Mouse (Mus musculus) thymus, adult 2 months (tissue): ENCODE data around the gene D130043K22Rik. TPM values are rescaled to one million over a fixed set of nuclear protein-coding genes. Genes with fewer than 3 reads are reported as not detected.

Experiments
- DNase-seq: peaks from one replicate; pipeline ENCODE4 v3.0.0; 2021
- H3K27ac ChIP-seq: fragments of 200-500 bp; 2 replicates; pipeline ENCODE4 v1.5.1; 2012; ENCODE audit warnings: low read length, control low read depth; ENCODE audit not compliant: control insufficient read depth, insufficient read depth
- H3K27me3 ChIP-seq: fragments of 200-500 bp; 2 replicates; pipeline ENCODE4 v1.6.1; 2012; ENCODE audit warnings: mild to moderate bottlenecking, low read length, moderate library complexity, mixed read lengths; ENCODE audit not compliant: control insufficient read depth, insufficient read depth
- H3K36me3 ChIP-seq: fragments of 200-500 bp; 2 replicates; pipeline ENCODE4 v1.6.1; 2012; ENCODE audit warnings: mild to moderate bottlenecking, low read length, moderate library complexity; ENCODE audit not compliant: control insufficient read depth, insufficient read depth
- H3K4me1 ChIP-seq: fragments of 200-500 bp; replicated peaks from 2 replicates; pipeline ENCODE4 v1.6.1; 2012; ENCODE audit warnings: low read length; ENCODE audit not compliant: control insufficient read depth, insufficient read depth
- H3K4me3 ChIP-seq: fragments of 200-500 bp; 2 replicates; pipeline ENCODE4 v1.5.1; 2012; ENCODE audit warnings: mild to moderate bottlenecking, low read length, control low read depth, moderate library complexity; ENCODE audit not compliant: control insufficient read depth, insufficient read depth
- CTCF ChIP-seq: fragments of 200-500 bp; IDR thresholded peaks from 2 replicates; pipeline ENCODE4 v1.5.1; 2012; ENCODE audit warnings: mild to moderate bottlenecking, control low read depth, low read length, moderate library complexity, borderline replicate concordance; ENCODE audit not compliant: control insufficient read depth, poor library complexity, insufficient read depth; ENCODE audit errors: extremely low read depth
- POLR2A ChIP-seq: fragments of 200-500 bp; IDR thresholded peaks from 2 replicates; pipeline ENCODE4 v1.6.1; 2012; ENCODE audit warnings: mild to moderate bottlenecking, low read length, control low read depth, moderate library complexity; ENCODE audit not compliant: control insufficient read depth, poor library complexity, insufficient read depth; ENCODE audit errors: extremely low read depth
- WGBS: fragments of 180-500 bp; shearing (Covaris S2); methylation state at CpG from one replicate; pipeline ENCODE4 v1.1.7; 2018; 5-methylcytosine and 5-hydroxymethylcytosine counted together
- polyA plus RNA-seq: library from polyadenylated mRNA; depleted of rRNA; stranded (reverse); fragments of >200 nt; gene quantifications from 2 replicates; pipeline ENCODE4 v1.2.3, GENCODE M21; 2012; rRNA removed

D130043K22Rik gene
- polyA plus RNA-seq, 1 experiment = 0.12 TPM

DNA sequence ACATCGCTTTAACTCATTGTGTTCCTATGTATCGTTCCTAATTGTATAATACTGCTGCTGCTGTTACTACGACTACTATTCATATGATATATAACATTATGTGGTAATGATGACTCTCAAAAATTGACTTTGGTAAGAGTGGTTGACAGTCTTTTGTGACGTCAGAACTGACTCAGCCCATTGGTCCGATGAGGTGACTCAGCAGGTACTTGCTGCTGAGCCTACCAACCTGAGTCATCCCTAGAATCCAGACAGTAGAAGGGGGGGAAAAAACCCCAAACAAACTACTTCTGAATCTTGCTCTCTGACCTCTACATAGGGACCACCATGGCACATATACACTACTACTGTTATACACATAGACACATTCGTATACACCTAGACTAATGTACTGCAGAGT lies 103.9 kb downstream of the D130043K22Rik start:
- 86% methylated on average over 6 of the region's 6 CpGs for WGBS
- TF ChIP-seq CTCF = no peak
- TF ChIP-seq POLR2A = no peak
- H3K27ac ChIP-seq = no peak overlapping the region

More for the DNA sequence above, 103.9 kb downstream of the D130043K22Rik start:
- Histone ChIP-seq H3K4me3 (no peak overlapping the region), H3K36me3 (no peaks in the 10 kb centered on the region), H3K4me1 (no peaks in the 10 kb centered on the region), H3K27me3 (no peaks in the 10 kb centered on the region)
- DNase-seq = no peak

Other genes starting within 250 kb of the D130043K22Rik start
- gene Armh2, start 103.9 kb upstream of the D130043K22Rik start, polyA plus RNA-seq = not detected in 2 replicates
- 10.6 and 11.9 TPM in 2 replicates for gene Gmnn, start 83.2 kb upstream of the D130043K22Rik start, polyA plus RNA-seq
- gene BC005537, start 43.5 kb upstream of the D130043K22Rik start, polyA plus RNA-seq = 48.8 and 53.7 TPM in 2 replicates
- gene Acot13, start 13.6 kb upstream of the D130043K22Rik start, polyA plus RNA-seq = 49.8 and 51.5 TPM in 2 replicates
- gene Tdp2, start 13.5 kb upstream of the D130043K22Rik start, polyA plus RNA-seq = 40.3 and 42.4 TPM in 2 replicates
- gene Aldh5a1, start 92.5 kb downstream of the D130043K22Rik start, polyA plus RNA-seq = 1.3 and 1.4 TPM in 2 replicates
- 0.47 and 1.0 TPM in 2 replicates for gene Gpld1, start 98.0 kb downstream of the D130043K22Rik start, polyA plus RNA-seq
- gene Mrs2, start 175.2 kb downstream of the D130043K22Rik start, polyA plus RNA-seq = 39.1 and 47.1 TPM in 2 replicates
- gene Dcdc2a, start 210.9 kb downstream of the D130043K22Rik start, polyA plus RNA-seq = 0.04 and 0.06 TPM in 2 replicates